Mouse (Mus musculus): ENCODE results near the gene Arhgap35. TPM values are rescaled to one million over a fixed set of nuclear protein-coding genes. Genes with fewer than 3 reads are reported as not detected.

The Arhgap35 gene
- polyA plus RNA-seq, 1 experiment from 2014 or later: 36.1 TPM

GRCm38 (mm10) chr7:16591292-16591691 lies 23.5 kb downstream of the Arhgap35 start:
- Histone ChIP-seq H3K4me3 (no peak overlapping the region), H3K9ac (no peak overlapping the region), H3K27ac (no peak overlapping the region), H3K9me3 (no peaks in the 10 kb centered on the region), H3K27me3 (replicated peaks) (no peaks in the 10 kb centered on the region), H3K4me1 (peaks cover 15% of the 10 kb centered on the region), H3K36me3 (replicated peaks) (no peaks in the 10 kb centered on the region), H3K4me2 (no peak overlapping the region)
- ATAC-seq (replicated peaks): no peak
- WGBS: 53% methylated on average over 1 of the region's 1 CpGs

- H3K27me3 ChIP-seq (replicated peaks): no peaks in the 10 kb centered on the region
- no peak for ATAC-seq (replicated peaks)
- peaks cover 22% of the 10 kb centered on the region for H3K4me1 ChIP-seq
- WGBS: 91% methylated on average over 3 of the region's 3 CpGs
- H3K4me2 ChIP-seq: no peak overlapping the region
- no peak overlapping the region for H3K9ac ChIP-seq
- no peak overlapping the region for H3K27ac ChIP-seq
- H3K9me3 ChIP-seq: no peaks in the 10 kb centered on the region
- H3K4me3 ChIP-seq: no peak overlapping the region
- no peaks in the 10 kb centered on the region for H3K36me3 ChIP-seq (replicated peaks)
These were observed 27.1 kb downstream of the Arhgap35 start for GRCm38 (mm10) chr7:16587649-16588048.

GRCm38 (mm10) chr7:16584384-16584783 lies 30.4 kb downstream of the Arhgap35 start:
- Histone ChIP-seq H3K4me1 (peaks cover 32% of the 10 kb centered on the region), H3K9me3 (no peaks in the 10 kb centered on the region), H3K9ac (no peak overlapping the region), H3K4me2 (no peak overlapping the region), H3K27me3 (replicated peaks) (no peaks in the 10 kb centered on the region), H3K27ac (no peak overlapping the region), H3K4me3 (no peak overlapping the region), H3K36me3 (replicated peaks) (no peaks in the 10 kb centered on the region)
- no peak for ATAC-seq (replicated peaks)

GRCm38 (mm10) chr7:16583775-16584174 lies 31.0 kb downstream of the Arhgap35 start:
- WGBS: 90% methylated on average over 1 of the region's 1 CpGs
- H3K4me2 ChIP-seq: no peak overlapping the region
- H3K4me1 ChIP-seq: peaks cover 32% of the 10 kb centered on the region
- H3K4me3 ChIP-seq: no peak overlapping the region
- no peak overlapping the region for H3K9ac ChIP-seq
- no peaks in the 10 kb centered on the region for H3K9me3 ChIP-seq
- no peaks in the 10 kb centered on the region for H3K36me3 ChIP-seq (replicated peaks)
- no peaks in the 10 kb centered on the region for H3K27me3 ChIP-seq (replicated peaks)
- no peak overlapping the region for H3K27ac ChIP-seq
- no peak for ATAC-seq (replicated peaks)

GRCm38 (mm10) chr7:16582299-16582698 lies 32.5 kb downstream of the Arhgap35 start:
- Histone ChIP-seq H3K4me2 (no peak overlapping the region), H3K9me3 (no peaks in the 10 kb centered on the region), H3K4me3 (no peak overlapping the region), H3K36me3 (replicated peaks) (no peaks in the 10 kb centered on the region), H3K27me3 (replicated peaks) (no peaks in the 10 kb centered on the region), H3K27ac (no peak overlapping the region), H3K4me1 (peaks cover 32% of the 10 kb centered on the region), H3K9ac (no peak overlapping the region)
- WGBS: 89% methylated on average over 3 of the region's 3 CpGs
- ATAC-seq (replicated peaks): no peak

- no peak overlapping the region for H3K4me2 ChIP-seq
- H3K9ac ChIP-seq: no peak overlapping the region
- WGBS: 69% methylated on average over 13 of the region's 13 CpGs
- H3K4me1 ChIP-seq: peaks cover 28% of the 10 kb centered on the region
- ATAC-seq (replicated peaks): no peak
- H3K27ac ChIP-seq: peak overlapping the region; percentile 3
- no peaks in the 10 kb centered on the region for H3K27me3 ChIP-seq (replicated peaks)
- H3K36me3 ChIP-seq (replicated peaks): no peaks in the 10 kb centered on the region
- H3K9me3 ChIP-seq: no peaks in the 10 kb centered on the region
- H3K4me3 ChIP-seq: no peak overlapping the region
These were observed 33.3 kb downstream of the Arhgap35 start for GRCm38 (mm10) chr7:16581276-16582100.

GRCm38 (mm10) chr7:16576719-16577118 lies 38.1 kb downstream of the Arhgap35 start:
- ATAC-seq (replicated peaks): no peak
- H3K9me3 ChIP-seq: no peaks in the 10 kb centered on the region
- 75% methylated on average over 1 of the region's 1 CpGs for WGBS

GRCm38 (mm10) chr7:16571191-16571590 lies 43.6 kb downstream of the Arhgap35 start:
- H3K9me3 ChIP-seq: no peaks in the 10 kb centered on the region
- no peaks in the 10 kb centered on the region for H3K36me3 ChIP-seq (replicated peaks)
- no peak overlapping the region for H3K9ac ChIP-seq
- H3K4me1 ChIP-seq: 0 out of 2 replicates have a peak, but pooled peaks cover 2% of the 10 kb centered on the region
- 98% methylated on average over 1 of the region's 1 CpGs for WGBS
- no peak overlapping the region for H3K4me2 ChIP-seq
- no peak overlapping the region for H3K27ac ChIP-seq
- no peaks in the 10 kb centered on the region for H3K27me3 ChIP-seq (replicated peaks)
- no peak for ATAC-seq (replicated peaks)
- no peak overlapping the region for H3K4me3 ChIP-seq

More at GRCm38 (mm10) chr7:16576719-16577118, 38.1 kb downstream of the Arhgap35 start:
- Histone ChIP-seq H3K4me3 (no peak overlapping the region), H3K4me2 (no peak overlapping the region), H3K9ac (no peak overlapping the region), H3K27me3 (replicated peaks) (no peaks in the 10 kb centered on the region), H3K36me3 (replicated peaks) (no peaks in the 10 kb centered on the region), H3K27ac (no peak overlapping the region), H3K4me1 (peaks cover 15% of the 10 kb centered on the region)

- WGBS: 93% methylated on average over 1 of the region's 1 CpGs
These were observed 44.1 kb downstream of the Arhgap35 start for GRCm38 (mm10) chr7:16570737-16571136.

GRCm38 (mm10) chr7:16564491-16564890 lies 50.3 kb downstream of the Arhgap35 start:
- no peaks in the 10 kb centered on the region for H3K27me3 ChIP-seq (replicated peaks)
- WGBS: 97% methylated on average over 8 of the region's 8 CpGs

More at GRCm38 (mm10) chr7:16570737-16571136, 44.1 kb downstream of the Arhgap35 start:
- Histone ChIP-seq H3K9me3 (no peaks in the 10 kb centered on the region), H3K27ac (no peak overlapping the region), H3K36me3 (replicated peaks) (no peaks in the 10 kb centered on the region), H3K4me3 (no peak overlapping the region), H3K9ac (no peak overlapping the region), H3K4me2 (no peak overlapping the region), H3K4me1 (0 out of 2 replicates have a peak, but pooled peaks cover 2% of the 10 kb centered on the region), H3K27me3 (replicated peaks) (no peaks in the 10 kb centered on the region)
- ATAC-seq (replicated peaks): no peak

GRCm38 (mm10) chr7:16557783-16558538 lies 56.8 kb downstream of the Arhgap35 start:
- Histone ChIP-seq H3K27me3 (replicated peaks) (no peaks in the 10 kb centered on the region), H3K27ac (no peak overlapping the region), H3K9me3 (no peaks in the 10 kb centered on the region), H3K9ac (no peak overlapping the region), H3K4me1 (peaks cover 18% of the 10 kb centered on the region; the same call in 1 of the 2 replicates), H3K4me3 (no peak overlapping the region), H3K4me2 (no peak overlapping the region), H3K36me3 (replicated peaks) (peaks cover 18% of the 10 kb centered on the region)
- WGBS: 54% methylated on average over 9 of the region's 9 CpGs
- ATAC-seq (replicated peaks): no peak; the same call in 1 of the 2 replicates

More at GRCm38 (mm10) chr7:16564491-16564890, 50.3 kb downstream of the Arhgap35 start:
- no peak overlapping the region for H3K27ac ChIP-seq
- no peak for ATAC-seq (replicated peaks)
- no peaks in the 10 kb centered on the region for H3K9me3 ChIP-seq
- H3K36me3 ChIP-seq (replicated peaks): peaks cover 37% of the 10 kb centered on the region
- no peak overlapping the region for H3K9ac ChIP-seq
- H3K4me2 ChIP-seq: no peak overlapping the region
- H3K4me1 ChIP-seq: 0 out of 2 replicates have a peak, but pooled peaks cover 3% of the 10 kb centered on the region
- H3K4me3 ChIP-seq: no peak overlapping the region

GRCm38 (mm10) chr7:16557251-16557650 lies 57.5 kb downstream of the Arhgap35 start:
- H3K27ac ChIP-seq: no peak overlapping the region

More at GRCm38 (mm10) chr7:16557251-16557650, 57.5 kb downstream of the Arhgap35 start:
- no peaks in the 10 kb centered on the region for H3K27me3 ChIP-seq (replicated peaks)
- WGBS: 62% methylated on average over 4 of the region's 4 CpGs
- no peak overlapping the region for H3K9ac ChIP-seq
- no peaks in the 10 kb centered on the region for H3K9me3 ChIP-seq
- no peak overlapping the region for H3K4me2 ChIP-seq
- ATAC-seq (replicated peaks): no peak
- peaks cover 11% of the 10 kb centered on the region; the same call in 1 of the 2 replicates for H3K36me3 ChIP-seq (replicated peaks)
- peaks cover 18% of the 10 kb centered on the region; the same call in 1 of the 2 replicates for H3K4me1 ChIP-seq
- no peak overlapping the region for H3K4me3 ChIP-seq

Data from midbrain, embryonic 15.5 days (tissue).